Comparison of ENCODE assay signal across 9 mouse cellular contexts in the genomic region with DNA sequence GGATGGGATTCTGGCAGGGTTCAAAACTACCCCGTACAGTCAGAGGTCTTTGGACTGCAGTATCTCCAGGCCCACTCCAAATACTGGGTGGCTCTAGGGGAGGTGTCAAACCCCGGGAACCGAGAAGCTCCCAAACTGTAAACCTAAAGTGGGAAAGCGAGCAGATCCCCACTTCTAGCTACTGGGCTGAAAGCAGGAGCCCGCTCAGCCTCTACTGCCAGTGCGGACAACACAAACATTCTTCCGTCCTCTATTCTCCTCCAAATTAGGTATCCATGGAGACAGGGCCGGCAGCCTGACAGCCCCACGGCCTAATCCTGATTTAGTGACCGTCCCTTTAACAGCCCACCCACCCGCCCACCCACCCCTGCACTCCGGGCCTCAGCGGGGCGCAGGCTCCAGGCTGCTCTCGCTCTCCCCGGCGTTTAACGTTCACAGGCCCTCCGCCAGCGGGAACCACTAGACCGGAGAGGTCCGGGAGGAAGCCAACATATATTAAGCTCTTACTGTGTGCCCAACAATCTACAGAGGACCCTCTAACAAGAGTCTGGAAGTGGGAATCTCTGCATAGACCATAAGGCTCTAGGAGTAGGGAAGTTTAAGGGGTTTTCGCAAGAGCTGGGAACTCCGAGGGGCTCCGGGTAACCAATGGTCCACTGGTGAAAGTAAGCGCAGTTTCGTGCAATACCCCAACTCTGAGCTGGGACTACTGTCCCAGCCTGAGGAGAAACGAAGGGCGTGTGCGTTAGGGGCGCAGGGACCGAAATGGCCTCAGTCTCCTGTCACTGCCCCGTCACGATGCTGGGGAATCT. TPM values are rescaled to one million over a fixed set of nuclear protein-coding genes. Genes with fewer than 3 reads are reported as not detected.
DNase-seq lines count a peak whose midpoint lies in the region; ATAC-seq and TF ChIP-seq lines count a peak whose summit lies in the region.
"Had no signal": no experiment of that assay in that cellular context is flagged by ENCODE, and none has a peak within 500 bp of the region (broad histone marks: within the 10 kb centered on the region; RNA-seq: fewer than 3 reads in every experiment).

No protein-coding gene starts in this region.

- TF ChIP-seq EP300 in liver, embryonic 14.5 days (IDR thresholded peaks at IDR 0.05; ENCODE audit: low read depth): no peak

- H3K9ac ChIP-seq in hindbrain, embryonic 13.5 days: peak overlapping the region; percentile 84
- no peak overlapping the region for H3K9ac ChIP-seq in liver, embryonic 14.5 days (replicated peaks)

- H3K4me2 ChIP-seq in hindbrain, embryonic 13.5 days: peak overlapping the region; percentile 80
- H3K4me2 ChIP-seq in liver, embryonic 14.5 days (ENCODE audit: low read depth): peak overlapping the region; percentile 48

- ATAC-seq in erythroblast, adult 5-6 weeks (replicated peaks; ENCODE audit: low FRiP score, poor library complexity, severe bottlenecking): no peak
- ATAC-seq in hindbrain, embryonic 13.5 days (ENCODE audit: low FRiP score): peak; percentile 25; the same call in 1 of the 2 replicates
- ATAC-seq in liver, embryonic 14.5 days (ENCODE audit: insufficient read depth): no peak

- H3K9me3 ChIP-seq in erythroblast, embryonic 14.5 days (ENCODE audit: control insufficient read depth, low read length): no peaks in the 10 kb centered on the region
- no peaks in the 10 kb centered on the region for H3K9me3 ChIP-seq in hindbrain, embryonic 13.5 days
- no peaks in the 10 kb centered on the region for H3K9me3 ChIP-seq in liver, embryonic 14.5 days (ENCODE audit: control insufficient read depth, low read length)

- DNase-seq in liver, embryonic 14.5 days (ENCODE audit: low read depth in 3 of 3, low spot score in 3 of 3): no peak
- peak; percentile 37 for DNase-seq in yolk sac, embryonic 10.5 days (ENCODE audit: low spot score)
- DNase-seq in frontal cortex, postnatal 36 days (ENCODE audit: low spot score in 2 of 2): no peak
- no peak for DNase-seq in layer of hippocampus, postnatal 25 days (ENCODE audit: extremely low spot score in 1 of 2, low spot score in 1 of 2)

- H3K27me3 ChIP-seq in erythroblast, embryonic 14.5 days (ENCODE audit: control insufficient read depth): peaks cover 48% of the 10 kb centered on the region
- no peaks in the 10 kb centered on the region for H3K27me3 ChIP-seq in hindbrain, embryonic 13.5 days
- peaks cover 38% of the 10 kb centered on the region for H3K27me3 ChIP-seq in liver, embryonic 14.5 days (ENCODE audit: control insufficient read depth, insufficient read depth, low read length)

- peak overlapping the region; percentile 48 for H3K4me3 ChIP-seq in erythroblast, embryonic 14.5 days (replicated peaks)
- peak overlapping the region; percentile 97 for H3K4me3 ChIP-seq in brown adipose tissue, adult 24 weeks (ENCODE audit: insufficient read depth, low read depth, low read length)
- H3K4me3 ChIP-seq in hindbrain, embryonic 13.5 days: peak overlapping the region; percentile 66
- peak overlapping the region; percentile 39 to 47 for H3K4me3 ChIP-seq in liver, embryonic 14.5 days (ENCODE audit: insufficient read depth in 1 of 2, low read depth in 2 of 2, low read length in 2 of 2)

- no peaks in the 10 kb centered on the region for H3K4me1 ChIP-seq in erythroblast, embryonic 14.5 days (ENCODE audit: control insufficient read depth)
- peaks cover 44% of the 10 kb centered on the region for H3K4me1 ChIP-seq in brown adipose tissue, adult 24 weeks (ENCODE audit: control insufficient read depth, insufficient read depth, insufficient read length, low read length)
- H3K4me1 ChIP-seq in hindbrain, embryonic 13.5 days (replicated peaks): peaks cover 81% of the 10 kb centered on the region
- peaks cover 0 to 3% of the 10 kb centered on the region in 2 experiments; a peak in 1 of 4 replicates for H3K4me1 ChIP-seq in liver, embryonic 14.5 days (replicated peaks; ENCODE audit: control insufficient read depth in 2 of 2, insufficient read depth in 2 of 2, low read length in 1 of 2)

- TF ChIP-seq CTCF in liver, embryonic 14.5 days (IDR thresholded peaks at IDR 0.05; ENCODE audit: low read depth): no peak

- H3K27ac ChIP-seq in brown adipose tissue, adult 24 weeks (replicated peaks; ENCODE audit: low read depth, low read length): peak overlapping the region; percentile 30
- H3K27ac ChIP-seq in hindbrain, embryonic 13.5 days: peak overlapping the region; percentile 88
- no peak overlapping the region for H3K27ac ChIP-seq in liver, embryonic 14.5 days

- no peaks in the 10 kb centered on the region for H3K36me3 ChIP-seq in erythroblast, embryonic 14.5 days (ENCODE audit: control insufficient read depth)
- no peaks in the 10 kb centered on the region for H3K36me3 ChIP-seq in hindbrain, embryonic 13.5 days
- no peaks in the 10 kb centered on the region for H3K36me3 ChIP-seq in liver, embryonic 14.5 days (replicated peaks; ENCODE audit: control insufficient read depth, insufficient read depth, low read depth)

- WGBS in hindbrain, embryonic 13.5 days: under 1% methylated on average over 34 of the region's 34 CpGs
- WGBS in liver, embryonic 14.5 days (ENCODE audit: insufficient replicate concordance): 4% methylated on average over 34 of the region's 34 CpGs

RNA-seq across cellular contexts. Expression of gene Fignl2, which starts 1.2 kb away (rescaled TPM):
- not detected in 2 replicates for polyA plus RNA-seq in erythroblast, embryonic 14.5 days (2012)
- total RNA-seq in erythroblast, adult 5-6 weeks (2015; ENCODE audit: low replicate concordance): not detected in 2 replicates
- not detected in 2 replicates for total RNA-seq in erythroblast, adult 5-6 weeks (2017; ENCODE audit: low replicate concordance)
- polyA plus RNA-seq in brown adipose tissue, adult 24 weeks (2012; ENCODE audit: insufficient read depth, insufficient read length, missing spikeins): 2.9 and 3.0 TPM in 2 replicates
- 0.16 and 0.23 TPM in 2 replicates for polyA plus RNA-seq in hindbrain, embryonic 13.5 days (2015; fragmentation: Nextera tagmentation; extraction: Ambion mirVana)
- 1.0 and 1.2 TPM in 2 replicates for polyA plus RNA-seq in liver, embryonic 14.5 days (2012; rRNA removed)
- 0.14 and 0.28 TPM in 2 replicates for polyA plus RNA-seq in liver, embryonic 14.5 days (2014; fragmentation: Nextera tagmentation; extraction: Ambion mirVana)
- total RNA-seq in layer of hippocampus, postnatal 25 days (2021): 1 to 10 TPM; 1.5 TPM

RNA-seq across cellular contexts. Expression of gene Gm47841, which starts 30.0 kb away (rescaled TPM):
- not detected in 2 replicates for polyA plus RNA-seq in erythroblast, embryonic 14.5 days (2012)
- total RNA-seq in erythroblast, adult 5-6 weeks (2015; ENCODE audit: low replicate concordance): not detected in 2 replicates
- not detected in 2 replicates for total RNA-seq in erythroblast, adult 5-6 weeks (2017; ENCODE audit: low replicate concordance)
- polyA plus RNA-seq in brown adipose tissue, adult 24 weeks (2012; ENCODE audit: insufficient read depth, insufficient read length, missing spikeins): not detected in 2 replicates
- not detected in 2 replicates for polyA plus RNA-seq in hindbrain, embryonic 13.5 days (2015; fragmentation: Nextera tagmentation; extraction: Ambion mirVana)
- polyA plus RNA-seq in liver, embryonic 14.5 days (2012; rRNA removed): not detected in 2 replicates
- not detected in 2 replicates for polyA plus RNA-seq in liver, embryonic 14.5 days (2014; fragmentation: Nextera tagmentation; extraction: Ambion mirVana)
- not detected for total RNA-seq in layer of hippocampus, postnatal 25 days (2021)
- polyA plus RNA-seq: gonadal fat pad, adult 2 months had no signal

RNA-seq across cellular contexts. Expression of gene Ankrd33, which starts 38.3 kb away (rescaled TPM):
- not detected in 2 replicates for polyA plus RNA-seq in erythroblast, embryonic 14.5 days (2012)
- not detected in 2 replicates for total RNA-seq in erythroblast, adult 5-6 weeks (2015; ENCODE audit: low replicate concordance)
- total RNA-seq in erythroblast, adult 5-6 weeks (2017; ENCODE audit: low replicate concordance): not detected in 2 replicates
- not detected in 2 replicates for polyA plus RNA-seq in brown adipose tissue, adult 24 weeks (2012; ENCODE audit: insufficient read depth, insufficient read length, missing spikeins)
- polyA plus RNA-seq in hindbrain, embryonic 13.5 days (2015; fragmentation: Nextera tagmentation; extraction: Ambion mirVana): not detected in 2 replicates
- polyA plus RNA-seq in liver, embryonic 14.5 days (2012; rRNA removed): not detected in 2 replicates
- not detected in 2 replicates for polyA plus RNA-seq in liver, embryonic 14.5 days (2014; fragmentation: Nextera tagmentation; extraction: Ambion mirVana)
- not detected for total RNA-seq in layer of hippocampus, postnatal 25 days (2021)
- polyA plus RNA-seq: gonadal fat pad, adult 2 months had no signal

RNA-seq across cellular contexts. Expression of gene Acvrl1, which starts 51.1 kb away (rescaled TPM):
- polyA plus RNA-seq in erythroblast, embryonic 14.5 days (2012): 0.15 TPM in 1 of 2 replicates, not detected in the other
- 2.3 and 9.4 TPM in 2 replicates for total RNA-seq in erythroblast, adult 5-6 weeks (2015; ENCODE audit: low replicate concordance)
- 2.3 and 3.8 TPM in 2 replicates for total RNA-seq in erythroblast, adult 5-6 weeks (2017; ENCODE audit: low replicate concordance)
- 9.4 and 13.7 TPM in 2 replicates for polyA plus RNA-seq in brown adipose tissue, adult 24 weeks (2012; ENCODE audit: insufficient read depth, insufficient read length, missing spikeins)
- polyA plus RNA-seq in hindbrain, embryonic 13.5 days (2015; fragmentation: Nextera tagmentation; extraction: Ambion mirVana): 7.9 and 8.6 TPM in 2 replicates
- 1.1 TPM in 2 replicates for polyA plus RNA-seq in liver, embryonic 14.5 days (2012; rRNA removed)
- 0.71 and 1.3 TPM in 2 replicates for polyA plus RNA-seq in liver, embryonic 14.5 days (2014; fragmentation: Nextera tagmentation; extraction: Ambion mirVana)
- total RNA-seq in layer of hippocampus, postnatal 25 days (2021): 10 to 100 TPM in 1 of 2 experiments, 1 to 10 TPM in 1; 8.6 to 10.5 TPM

Comparison
In these comparisons a context has a peak if more than half of its experiments do, and no peak if none do; other contexts are left out.
1. H3K4me3 ChIP-seq: peak in every context shown above with its lines; median percentile 97 in brown adipose tissue, adult 24 weeks; 66 in hindbrain, embryonic 13.5 days; 48 in erythroblast, embryonic 14.5 days; 43 in liver, embryonic 14.5 days.